Mouse (Mus musculus) urinary bladder, postnatal 25 days (tissue): ENCODE measurements at regions not wholly inside any gene's neighbourhood (a gene's known extent, or its start where the extent isn't known, plus 50 kb on each side); places are given as distances from the start of the nearest gene placed in this dataset.
"Not testable (repeated sequence)": the region's sequence is repeated elsewhere in the genome, so short reads cannot be mapped to it uniquely, and the experiment has no call there.

Experiments used
- DNase-seq: peaks from one replicate; pipeline ENCODE4 v3.0.0; 2022; ENCODE audit warnings: low spot score

- no peak for DNase-seq
Observed at GRCm38 (mm10) chr9:14058592-14059227, 216.2 kb upstream of the Sesn3 start.

DNA sequence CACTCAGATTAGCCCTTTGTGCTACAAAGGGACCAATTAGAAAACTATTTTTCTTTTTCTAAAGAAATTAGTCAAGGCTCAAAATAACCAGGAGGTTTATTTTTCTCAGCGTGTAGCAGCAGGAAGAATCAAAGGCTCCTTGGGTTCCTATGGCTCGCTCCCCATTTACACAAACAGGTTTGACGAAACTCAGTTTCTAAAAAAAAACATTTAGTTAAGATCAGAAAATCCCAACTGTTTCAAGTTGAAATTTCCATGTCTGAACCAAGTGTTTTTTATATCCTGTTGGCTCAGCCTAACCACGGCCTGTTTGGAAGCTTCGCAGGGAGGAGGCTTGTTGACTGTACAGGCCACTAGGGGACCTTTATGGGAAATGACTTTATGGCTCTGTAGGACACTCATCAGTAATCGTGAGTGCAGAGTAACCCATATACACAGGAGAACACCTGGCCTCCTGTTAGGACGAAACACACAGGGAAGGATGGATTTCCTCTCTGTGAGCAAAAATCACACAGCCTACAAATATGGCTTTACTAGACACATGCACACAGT lies 215.6 kb upstream of the Sesn3 start:
- no peak for DNase-seq

GRCm38 (mm10) chr9:14060257-14060656 lies 214.6 kb upstream of the Sesn3 start:
- no peak for DNase-seq

GRCm38 (mm10) chr9:14061389-14061788 lies 213.5 kb upstream of the Sesn3 start:
- no peak for DNase-seq

GRCm38 (mm10) chr9:14061840-14062239 lies 213.0 kb upstream of the Sesn3 start:
- no peak for DNase-seq

- no peak for DNase-seq
Observed at GRCm38 (mm10) chr9:14062706-14063105, 212.2 kb upstream of the Sesn3 start.

GRCm38 (mm10) chr9:14066741-14067140 lies 208.1 kb upstream of the Sesn3 start:
- not testable (repeated sequence) for DNase-seq

DNA sequence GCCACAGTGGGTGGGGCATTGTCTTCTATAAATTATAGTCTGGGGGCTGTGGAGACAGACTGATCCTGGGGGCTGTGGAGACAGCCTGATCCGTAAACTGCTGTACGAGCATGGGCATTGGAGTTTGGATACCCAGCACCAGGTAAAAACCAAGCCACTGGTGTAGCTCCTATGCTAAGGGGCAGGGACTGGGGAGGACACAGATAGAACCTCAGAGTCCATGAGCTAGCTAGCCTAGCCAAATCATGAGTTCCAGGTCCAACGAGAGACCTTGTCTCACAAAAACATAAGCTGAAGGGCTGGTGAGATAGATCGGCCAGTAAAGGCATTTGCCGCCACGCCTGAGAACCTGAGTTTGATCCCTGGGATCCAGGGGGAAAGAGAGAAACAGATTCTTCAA lies 205.8 kb upstream of the Sesn3 start:
- no peak for DNase-seq

DNA sequence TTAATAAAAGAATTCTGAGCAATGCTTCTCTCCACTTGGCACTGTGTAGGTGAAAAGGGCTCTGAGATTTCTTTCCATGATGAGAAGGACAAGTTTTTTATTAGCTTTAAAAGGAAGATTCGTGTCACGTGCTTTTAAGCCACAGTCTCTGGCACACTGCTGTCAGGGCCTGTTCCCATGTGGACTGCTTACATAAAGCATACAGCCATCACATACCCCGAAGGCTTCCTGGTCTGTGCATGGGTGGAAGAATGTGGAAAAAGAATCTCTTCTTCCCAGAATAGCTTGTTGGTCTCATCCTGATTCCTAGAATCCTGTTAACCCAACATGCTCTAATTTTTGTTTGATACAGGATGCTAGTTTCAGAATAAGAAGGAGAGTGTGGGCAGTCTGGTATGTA lies 205.1 kb upstream of the Sesn3 start:
- no peak for DNase-seq

GRCm38 (mm10) chr9:14071728-14072127 lies 203.1 kb upstream of the Sesn3 start:
- DNase-seq, result no peak

DNA sequence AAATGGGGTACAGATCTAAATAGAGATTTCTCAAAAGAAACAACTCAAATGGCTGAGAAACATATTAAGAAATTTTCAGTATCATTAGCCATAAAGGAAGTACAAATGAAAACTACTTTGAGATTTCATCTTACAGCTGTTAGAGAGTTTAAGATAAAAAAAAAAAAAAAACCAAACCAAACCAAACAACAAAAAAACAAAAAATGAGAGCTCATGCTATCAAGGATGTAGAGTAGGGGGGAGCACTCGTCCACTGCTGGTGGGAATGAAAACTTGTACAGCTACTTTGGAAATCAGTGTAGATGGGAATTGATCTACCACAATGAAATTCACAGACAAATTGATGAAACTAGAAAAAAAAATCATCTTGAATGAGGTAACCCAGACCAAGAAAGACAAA lies 201.9 kb upstream of the Sesn3 start:
- no peak for DNase-seq

DNA sequence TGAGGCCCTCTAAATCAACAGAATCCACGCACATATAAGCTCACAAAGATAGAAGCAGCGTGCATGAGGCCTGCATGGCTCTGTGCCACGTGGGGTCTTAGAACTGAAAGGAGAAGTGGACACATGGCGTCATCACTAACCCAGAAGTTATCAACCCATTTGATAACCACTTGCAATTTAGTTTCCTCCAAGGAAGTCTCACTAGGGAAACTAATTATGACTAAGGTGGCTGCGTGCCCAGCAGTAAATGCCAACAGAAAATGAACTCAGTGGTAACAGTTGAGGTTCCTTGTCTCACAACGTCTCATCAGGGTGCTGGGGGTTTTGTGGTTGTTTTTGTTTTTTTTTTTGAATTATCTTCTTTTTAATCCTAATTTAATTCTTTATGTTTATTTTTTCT lies 200.6 kb upstream of the Sesn3 start:
- no peak for DNase-seq

DNA sequence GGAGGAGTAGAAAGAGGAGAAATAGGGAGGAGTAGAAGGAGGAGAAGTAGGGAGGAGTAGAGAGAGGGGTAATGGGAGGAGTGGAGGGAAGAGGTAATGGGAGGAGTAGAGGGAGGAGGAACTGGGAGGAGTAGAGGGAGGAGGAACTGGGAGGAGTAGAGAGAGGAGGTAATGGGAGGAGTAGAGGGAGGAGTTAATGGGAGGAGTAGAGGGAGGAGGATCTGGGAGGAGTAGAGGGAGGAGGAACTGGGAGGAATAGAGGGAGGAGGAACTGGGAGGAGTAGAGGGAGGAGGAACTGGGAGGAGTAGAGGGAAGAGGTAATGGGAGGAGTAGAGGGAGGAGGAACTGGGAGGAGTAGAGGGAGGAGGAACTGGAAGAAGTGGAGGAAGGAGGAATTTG lies 200.0 kb upstream of the Sesn3 start:
- DNase-seq, result not testable (repeated sequence)

DNA sequence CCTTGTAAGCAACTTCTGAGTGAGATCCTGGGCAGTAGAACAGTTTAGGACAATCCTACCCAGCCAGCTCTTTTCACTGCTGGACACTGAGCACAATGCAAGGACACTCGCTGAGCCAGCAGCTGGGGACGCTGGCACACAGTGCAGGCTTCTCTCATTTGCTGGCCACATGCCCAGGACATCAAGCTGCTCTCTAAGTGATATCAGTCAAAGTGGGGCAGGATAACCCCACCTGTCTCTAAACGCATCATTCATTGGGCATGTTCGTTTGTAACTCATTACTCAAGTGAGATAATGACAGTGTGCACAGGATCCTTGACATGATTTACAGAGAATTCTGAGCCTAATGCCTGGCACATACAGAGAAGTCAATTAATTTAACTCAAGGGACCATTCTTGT lies 199.4 kb upstream of the Sesn3 start:
- no peak for DNase-seq

- DNase-seq, result no peak
Observed at GRCm38 (mm10) chr9:14075868-14076267, 199.0 kb upstream of the Sesn3 start.

GRCm38 (mm10) chr9:14076728-14077127 lies 198.1 kb upstream of the Sesn3 start:
- DNase-seq, result no peak

- no peak for DNase-seq
Observed at GRCm38 (mm10) chr9:14081138-14081537, 193.7 kb upstream of the Sesn3 start.

- DNase-seq, result no peak
Observed at GRCm38 (mm10) chr9:14086201-14086600, 188.7 kb upstream of the Sesn3 start.

GRCm38 (mm10) chr9:14086611-14087010 lies 188.3 kb upstream of the Sesn3 start:
- no peak for DNase-seq

DNA sequence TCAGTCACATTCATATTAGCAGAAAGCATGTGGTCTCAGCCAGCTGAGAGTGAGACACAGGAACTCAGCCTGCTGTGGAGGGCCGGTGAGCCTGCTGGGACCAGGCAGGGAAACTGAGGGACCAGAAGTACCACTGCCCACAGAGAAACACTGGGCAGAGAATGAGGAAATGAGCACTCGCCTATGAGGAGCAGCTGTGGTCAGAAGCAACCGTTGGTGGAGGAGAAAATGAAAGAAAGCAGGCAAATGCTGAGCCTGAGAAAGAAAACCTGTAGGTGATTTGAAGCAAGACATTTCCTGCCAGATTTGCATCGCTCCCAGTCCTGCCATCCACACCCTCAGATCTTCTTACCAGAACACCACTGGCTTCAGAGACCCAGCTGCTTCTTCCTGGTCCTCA lies 187.0 kb upstream of the Sesn3 start:
- no peak for DNase-seq

DNA sequence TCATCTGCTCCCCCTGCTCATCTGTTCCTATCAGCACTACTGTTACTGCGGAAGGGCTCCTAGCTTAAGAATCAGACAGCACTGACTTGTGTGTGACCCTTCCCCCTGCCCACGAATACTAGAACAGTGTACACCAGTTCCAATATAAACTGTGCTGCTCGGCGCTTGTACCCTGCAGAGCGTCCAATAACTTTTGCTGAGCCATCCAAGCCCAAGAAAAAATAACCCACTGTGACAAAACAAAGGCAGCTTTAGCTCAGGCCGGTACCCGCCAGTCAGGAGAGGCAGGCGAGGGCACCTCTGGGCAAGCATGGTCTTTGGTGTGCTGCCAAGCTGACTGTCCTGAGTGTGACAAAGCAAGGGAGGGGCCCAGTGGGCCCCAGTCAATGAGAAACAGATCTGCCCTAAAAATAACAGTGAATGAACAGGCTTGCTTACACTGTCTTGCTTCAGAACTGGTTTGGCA lies 185.0 kb upstream of the Sesn3 start:
- peak; percentile 40 for DNase-seq

DNA sequence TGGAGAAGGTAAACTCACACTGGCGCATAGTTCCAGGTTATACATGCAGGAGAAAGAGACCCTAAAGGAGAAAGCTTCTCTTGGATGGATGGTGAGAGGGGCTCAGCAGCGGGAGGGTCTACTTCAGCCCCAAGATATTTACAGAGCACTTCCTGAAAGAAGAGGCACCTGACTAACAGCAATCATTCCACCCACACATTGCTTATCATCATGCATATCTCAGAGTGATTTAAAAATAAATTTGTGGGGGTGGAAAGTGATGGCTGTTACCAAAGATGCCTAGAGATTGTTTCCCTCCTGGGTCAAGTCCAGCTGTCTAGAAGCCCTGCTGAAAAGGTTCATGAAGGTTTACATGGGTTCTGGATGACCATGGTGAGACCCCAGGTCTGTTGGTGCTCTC lies 184.4 kb upstream of the Sesn3 start:
- no peak for DNase-seq

DNA sequence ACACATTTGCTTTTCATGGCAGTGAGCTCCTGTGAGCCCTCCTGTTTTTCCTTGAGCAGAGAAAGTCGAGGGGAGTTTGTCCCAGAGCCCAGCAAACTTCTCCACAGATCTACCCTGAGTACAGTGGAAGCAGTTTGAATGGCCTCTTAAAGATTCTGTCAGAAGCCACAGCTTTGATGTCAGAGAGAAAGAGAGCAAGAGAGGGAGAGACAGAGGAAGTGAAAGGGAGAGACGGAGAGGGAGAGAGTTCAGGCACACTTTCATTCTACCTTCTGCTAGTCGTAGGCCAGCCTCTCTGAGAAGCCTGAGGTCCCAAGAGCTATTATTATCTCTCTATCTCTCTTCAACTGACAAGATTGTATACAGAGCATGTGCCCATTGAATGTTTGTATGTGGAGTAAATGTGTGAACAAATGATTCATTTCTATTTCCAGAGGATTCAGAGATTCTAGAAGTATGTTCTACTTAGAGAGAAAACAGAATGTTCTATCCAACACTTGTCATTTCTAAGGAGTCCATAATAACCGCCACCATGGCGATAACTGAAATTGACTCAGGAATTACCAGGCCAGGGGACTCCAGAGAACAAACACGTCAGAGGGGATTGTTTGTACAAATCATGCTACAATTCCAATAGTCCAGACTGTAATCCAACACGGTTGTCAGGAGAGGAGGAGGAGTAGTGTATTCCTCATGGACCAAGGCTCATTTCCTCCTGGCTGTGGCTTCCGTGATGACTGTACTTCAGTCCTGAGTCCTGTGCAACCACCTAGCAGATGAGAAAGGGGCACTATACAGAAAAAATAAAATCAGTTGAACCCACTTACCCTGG lies 183.6 kb upstream of the Sesn3 start:
- DNase-seq, result no peak
